Mouse (Mus musculus) spleen, adult 2 months (tissue): Measurements from ENCODE around the gene Psmd6.

Experiments
- CTCF ChIP-seq: fragments of 200-500 bp; IDR thresholded peaks from 2 replicates; pipeline ENCODE4 v1.5.1; 2011; ENCODE audit warnings: mild to moderate bottlenecking, inconsistent platforms; ENCODE audit not compliant: insufficient read depth, insufficient read length, insufficient replicate concordance; ENCODE audit errors: extremely low read depth
- POLR2A ChIP-seq: fragments of 200-500 bp; IDR thresholded peaks from 2 replicates; pipeline ENCODE4 v1.6.1; 2011; ENCODE audit warnings: low read depth, low read length, inconsistent platforms

- TF ChIP-seq POLR2A (no peak), CTCF (no peak)
Observed at GRCm38 (mm10) chr14:14086711-14087263, 34.0 kb downstream of the Psmd6 start.
